Mouse (Mus musculus): ENCODE measurements at regions not wholly inside any gene's neighbourhood (a gene's known extent, or its start where the extent isn't known, plus 50 kb on each side); places are given as distances from the start of the nearest gene placed in this dataset.
"Not testable (repeated sequence)": the region's sequence is repeated elsewhere in the genome, so short reads cannot be mapped to it uniquely, and the experiment has no call there.

DNA sequence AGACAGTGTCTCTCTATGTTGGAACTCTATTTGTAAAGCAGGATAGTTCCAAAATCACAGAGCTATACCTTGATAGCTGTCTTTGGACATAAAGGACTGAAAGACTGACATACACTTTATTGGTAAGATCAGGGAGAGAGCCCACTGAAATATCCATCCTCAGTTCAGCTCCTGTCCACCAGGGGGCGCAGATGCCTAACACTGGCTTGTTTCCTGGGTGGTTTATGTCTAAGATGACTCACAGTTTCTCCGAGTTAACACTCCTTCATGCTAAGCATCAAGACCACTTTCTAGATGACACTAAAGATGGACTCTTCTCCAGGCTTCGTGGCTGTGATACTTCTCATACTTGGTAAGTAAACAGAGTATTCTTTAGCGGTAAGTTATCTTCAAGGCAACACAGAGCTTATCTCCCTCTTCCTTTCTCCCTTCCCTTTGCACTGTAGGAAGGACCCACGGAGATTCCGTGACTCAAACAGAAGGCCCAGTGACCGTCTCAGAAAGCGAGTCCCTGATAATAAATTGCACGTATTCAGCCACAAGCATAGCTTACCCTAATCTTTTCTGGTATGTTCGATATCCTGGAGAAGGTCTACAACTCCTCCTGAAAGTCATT is 737.2 kb downstream of the Dad1 start:
- TF ChIP-seq CTCF (IDR thresholded peaks at IDR 0.05; ENCODE audit: low read depth, low read length); EP300 (IDR thresholded peaks at IDR 0.05; ENCODE audit: insufficient read depth, low read depth, low read length): not testable (repeated sequence)
